Mouse (Mus musculus): ENCODE measurements around the gene Rcan3. TPM values are rescaled to one million over a fixed set of nuclear protein-coding genes. Genes with fewer than 3 reads are reported as not detected.

Rcan3 gene
- polyA plus RNA-seq (2015; fragmentation: Nextera tagmentation; extraction: Ambion mirVana), result 18.8 and 21.3 TPM in 2 replicates

DNA sequence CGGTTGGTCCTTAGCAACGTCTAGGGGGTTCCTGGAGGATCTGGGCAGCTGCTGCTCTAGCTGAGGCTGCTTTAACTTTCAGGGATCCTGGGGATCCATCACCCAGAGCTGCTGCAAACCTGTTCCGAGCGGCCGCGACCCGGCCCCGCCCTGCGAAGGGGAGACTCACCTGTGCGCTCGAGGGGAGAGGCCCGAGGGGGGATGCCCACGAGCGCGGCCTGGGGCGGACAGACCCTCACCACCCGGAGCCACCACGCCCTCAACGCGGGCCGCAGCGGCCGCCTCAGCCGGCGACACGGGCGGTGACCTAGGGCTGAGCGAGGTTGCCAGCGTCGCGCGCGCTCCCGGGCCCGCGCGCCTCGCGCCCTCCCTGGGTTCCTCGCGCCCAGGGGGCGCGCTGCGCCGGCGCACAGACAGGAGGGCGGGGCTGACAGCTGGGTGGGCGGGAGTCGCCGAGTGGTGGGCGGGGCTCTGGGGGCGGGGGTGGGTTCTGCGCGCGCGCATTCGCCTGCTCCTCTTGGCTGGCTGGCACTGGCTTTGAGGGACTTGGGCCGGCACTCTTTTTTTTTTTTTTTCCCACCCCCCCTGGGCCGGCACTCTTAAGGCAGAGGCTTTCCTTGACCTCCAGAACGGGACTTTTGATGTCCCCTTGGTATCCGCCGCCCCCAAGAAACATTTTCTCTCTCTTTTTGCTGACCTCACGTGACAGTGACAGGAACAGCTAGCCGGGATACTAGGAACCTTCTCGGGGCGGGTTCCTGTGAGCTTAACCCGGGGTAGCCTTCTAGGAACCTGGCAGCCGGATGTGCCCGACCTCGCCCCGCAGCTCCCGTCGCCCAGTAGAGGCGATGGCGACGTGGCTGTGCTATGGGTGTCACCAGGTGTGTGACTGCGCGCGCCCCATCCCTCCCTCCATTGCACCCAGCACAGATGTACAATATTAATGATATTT lies at the start of gene Rcan3:
Gene Rcan3, minus strand, starts transcription at position 411 of the 952 bp plus-strand sequence.
- no peaks in the 10 kb centered on the region for H3K36me3 ChIP-seq
- peak; percentile 85 for ATAC-seq (ENCODE audit: insufficient read depth, low FRiP score, low read depth)
- H3K27ac ChIP-seq, result peak within 1 kb of the TSS; percentile 82
- WGBS, result 0% methylated on average over 76 of the region's 79 CpGs
- peak within 1 kb of the TSS; percentile 61 for H3K9ac ChIP-seq
- H3K27me3 ChIP-seq (replicated peaks), result no peaks in the 10 kb centered on the region
- H3K4me1 ChIP-seq, result peaks cover 10% of the 10 kb centered on the region
- H3K4me3 ChIP-seq (replicated peaks), result peak within 1 kb of the TSS; percentile 81
- H3K4me2 ChIP-seq, result peak within 1 kb of the TSS; percentile 97
- H3K9me3 ChIP-seq, result no peaks in the 10 kb centered on the region

- ATAC-seq (ENCODE audit: insufficient read depth, low FRiP score, low read depth), result no peak
- WGBS, result 74% methylated on average over 9 of the region's 9 CpGs
Measured at GRCm38 (mm10) chr4:135480370-135480769, 46.7 kb upstream of the Rcan3 start.

GRCm38 (mm10) chr4:135477851-135478250 lies 44.2 kb upstream of the Rcan3 start:
- WGBS, result 83% methylated on average over 10 of the region's 10 CpGs
- Histone ChIP-seq H3K4me1 (no peaks in the 10 kb centered on the region), H3K27ac (no peak overlapping the region), H3K4me2 (no peak overlapping the region), H3K9ac (no peak overlapping the region), H3K36me3 (no peaks in the 10 kb centered on the region), H3K4me3 (replicated peaks) (no peak overlapping the region), H3K9me3 (no peaks in the 10 kb centered on the region), H3K27me3 (replicated peaks) (no peaks in the 10 kb centered on the region)
- ATAC-seq (ENCODE audit: insufficient read depth, low FRiP score, low read depth), result no peak

More at GRCm38 (mm10) chr4:135480370-135480769, 46.7 kb upstream of the Rcan3 start:
- Histone ChIP-seq H3K4me1 (peaks cover 4% of the 10 kb centered on the region; the same call in 1 of the 2 replicates), H3K4me3 (replicated peaks) (no peak overlapping the region), H3K27ac (no peak overlapping the region), H3K27me3 (replicated peaks) (no peaks in the 10 kb centered on the region), H3K36me3 (no peaks in the 10 kb centered on the region), H3K9ac (no peak overlapping the region), H3K4me2 (no peak overlapping the region), H3K9me3 (no peaks in the 10 kb centered on the region)

GRCm38 (mm10) chr4:135463406-135463805 lies 29.8 kb upstream of the Rcan3 start:
- Histone ChIP-seq H3K4me2 (no peak overlapping the region), H3K4me3 (replicated peaks) (no peak overlapping the region), H3K9ac (no peak overlapping the region), H3K36me3 (no peaks in the 10 kb centered on the region; the same call in 1 of the 2 replicates), H3K27ac (no peak overlapping the region), H3K27me3 (replicated peaks) (no peaks in the 10 kb centered on the region), H3K4me1 (no peaks in the 10 kb centered on the region), H3K9me3 (no peaks in the 10 kb centered on the region)
- WGBS, result 91% methylated on average over 11 of the region's 11 CpGs
- ATAC-seq (ENCODE audit: insufficient read depth, low FRiP score, low read depth), result no peak

DNA sequence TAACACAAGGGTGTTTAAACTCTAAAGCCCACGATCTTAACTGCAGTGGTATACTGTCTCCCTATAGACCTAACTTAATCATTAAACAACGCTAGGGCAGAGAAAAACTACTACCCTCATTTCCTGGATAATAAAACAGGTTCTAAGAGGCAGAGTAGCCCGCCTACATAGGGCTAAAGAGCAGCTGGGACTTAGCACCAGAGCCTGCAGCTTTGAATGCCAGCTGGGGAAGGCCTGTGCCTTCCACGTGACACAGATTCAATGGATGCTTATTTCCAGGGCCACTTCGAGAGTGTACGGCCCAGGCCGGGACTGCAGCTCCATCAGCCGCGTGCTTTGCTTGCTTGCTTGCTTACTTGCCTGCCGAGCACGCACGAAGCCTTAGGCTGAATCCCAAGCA lies 19.9 kb upstream of the Rcan3 start:
- no peak for ATAC-seq (ENCODE audit: insufficient read depth, low FRiP score, low read depth)
- Histone ChIP-seq H3K27ac (peak overlapping the region; percentile 51; the same call in 1 of the 2 replicates), H3K36me3 (no peaks in the 10 kb centered on the region; the same call in 1 of the 2 replicates), H3K4me1 (peaks cover 11% of the 10 kb centered on the region), H3K27me3 (replicated peaks) (no peaks in the 10 kb centered on the region), H3K4me2 (no peak overlapping the region), H3K9me3 (no peaks in the 10 kb centered on the region), H3K4me3 (replicated peaks) (no peak overlapping the region), H3K9ac (no peak overlapping the region)
- 54% methylated on average over 12 of the region's 12 CpGs for WGBS

DNA sequence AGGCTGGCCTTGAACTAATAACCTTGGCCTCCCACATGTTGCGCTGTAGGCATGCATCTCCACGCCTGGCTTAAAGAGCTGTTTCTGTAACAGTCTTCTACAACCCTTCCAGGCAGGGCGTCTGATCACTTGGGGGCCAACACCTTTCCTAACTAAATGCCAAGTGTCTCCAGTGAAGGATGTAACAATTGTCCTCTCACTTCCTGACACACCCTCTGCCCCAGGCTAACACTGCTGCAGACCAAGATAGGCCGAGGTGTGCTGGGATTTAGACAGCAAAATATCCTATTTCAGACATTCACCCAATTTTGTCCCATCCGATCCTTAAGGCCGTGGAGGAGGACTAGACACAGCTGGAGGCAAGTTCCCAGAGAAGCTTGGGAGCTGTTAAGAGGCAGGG lies 19.5 kb upstream of the Rcan3 start:
- Histone ChIP-seq H3K4me2 (no peak overlapping the region), H3K9me3 (no peaks in the 10 kb centered on the region), H3K27me3 (replicated peaks) (no peaks in the 10 kb centered on the region), H3K4me3 (replicated peaks) (no peak overlapping the region), H3K4me1 (peaks cover 11% of the 10 kb centered on the region), H3K27ac (peak overlapping the region; percentile 51; the same call in 1 of the 2 replicates), H3K9ac (no peak overlapping the region), H3K36me3 (no peaks in the 10 kb centered on the region; the same call in 1 of the 2 replicates)
- 55% methylated on average over 6 of the region's 6 CpGs for WGBS
- ATAC-seq (ENCODE audit: insufficient read depth, low FRiP score, low read depth), result no peak; the same call in 1 of the 2 replicates

GRCm38 (mm10) chr4:135451360-135452015 lies 17.8 kb upstream of the Rcan3 start:
- WGBS, result 32% methylated on average over 18 of the region's 18 CpGs
- no peak overlapping the region for H3K9ac ChIP-seq
- peak; percentile 45; the same call in 1 of the 2 replicates for ATAC-seq (ENCODE audit: insufficient read depth, low FRiP score, low read depth)

GRCm38 (mm10) chr4:135442473-135442872 lies 8.8 kb upstream of the Rcan3 start:
- Histone ChIP-seq H3K9ac (no peak overlapping the region), H3K4me1 (0 out of 2 replicates have a peak, but pooled peaks cover 2% of the 10 kb centered on the region), H3K27me3 (replicated peaks) (no peaks in the 10 kb centered on the region), H3K36me3 (no peaks in the 10 kb centered on the region), H3K4me2 (no peak overlapping the region), H3K4me3 (replicated peaks) (no peak overlapping the region), H3K9me3 (no peaks in the 10 kb centered on the region), H3K27ac (no peak overlapping the region)
- 74% methylated on average over 5 of the region's 5 CpGs for WGBS
- no peak for ATAC-seq (ENCODE audit: insufficient read depth, low FRiP score, low read depth)

More at GRCm38 (mm10) chr4:135451360-135452015, 17.8 kb upstream of the Rcan3 start:
- peak overlapping the region; percentile 39 for H3K4me2 ChIP-seq
- no peaks in the 10 kb centered on the region for H3K9me3 ChIP-seq
- peaks cover 11% of the 10 kb centered on the region for H3K4me1 ChIP-seq
- H3K27me3 ChIP-seq (replicated peaks), result no peaks in the 10 kb centered on the region
- peak overlapping the region; percentile 44 for H3K27ac ChIP-seq
- no peak overlapping the region for H3K4me3 ChIP-seq (replicated peaks)
- H3K36me3 ChIP-seq, result no peaks in the 10 kb centered on the region; the same call in 1 of the 2 replicates

GRCm38 (mm10) chr4:135439904-135440522 lies 6.4 kb upstream of the Rcan3 start:
- no peak overlapping the region for H3K4me3 ChIP-seq (replicated peaks)
- no peak overlapping the region for H3K9ac ChIP-seq
- 0 out of 2 replicates have a peak, but pooled peaks cover 2% of the 10 kb centered on the region for H3K4me1 ChIP-seq
- 44% methylated on average over 9 of the region's 9 CpGs for WGBS
- H3K27me3 ChIP-seq (replicated peaks), result no peaks in the 10 kb centered on the region
- H3K4me2 ChIP-seq, result no peak overlapping the region
- no peaks in the 10 kb centered on the region for H3K36me3 ChIP-seq
- no peak; the same call in 1 of the 2 replicates for ATAC-seq (ENCODE audit: insufficient read depth, low FRiP score, low read depth)
- peak overlapping the region; percentile 75; the same call in 1 of the 2 replicates for H3K27ac ChIP-seq
- H3K9me3 ChIP-seq, result no peaks in the 10 kb centered on the region

- Histone ChIP-seq H3K27me3 (replicated peaks) (no peaks in the 10 kb centered on the region), H3K9me3 (no peaks in the 10 kb centered on the region), H3K4me2 (peak overlapping the region; percentile 40), H3K36me3 (no peaks in the 10 kb centered on the region), H3K4me3 (replicated peaks) (no peak overlapping the region; the same call in 1 of the 2 replicates), H3K27ac (peak overlapping the region; percentile 75; the same call in 1 of the 2 replicates), H3K4me1 (peaks cover 2% of the 10 kb centered on the region; the same call in 1 of the 2 replicates), H3K9ac (no peak overlapping the region)
- peak; percentile 93 for ATAC-seq (ENCODE audit: insufficient read depth, low FRiP score, low read depth)
- 3% methylated on average over 15 of the region's 15 CpGs for WGBS
Measured at GRCm38 (mm10) chr4:135439188-135439647, 5.6 kb upstream of the Rcan3 start.

GRCm38 (mm10) chr4:135437924-135438323 lies 4.3 kb upstream of the Rcan3 start:
- H3K9me3 ChIP-seq, result no peaks in the 10 kb centered on the region
- H3K27me3 ChIP-seq (replicated peaks), result no peaks in the 10 kb centered on the region
- H3K9ac ChIP-seq, result no peak overlapping the region
- H3K4me3 ChIP-seq (replicated peaks), result no peak overlapping the region
- no peak overlapping the region for H3K4me2 ChIP-seq
- ATAC-seq (ENCODE audit: insufficient read depth, low FRiP score, low read depth), result no peak
- H3K4me1 ChIP-seq, result peaks cover 6% of the 10 kb centered on the region; the same call in 1 of the 2 replicates
- no peaks in the 10 kb centered on the region for H3K36me3 ChIP-seq
- peak overlapping the region; percentile 33; the same call in 1 of the 2 replicates for H3K27ac ChIP-seq

Measured in stomach, embryonic 15.5 days (tissue).